Mouse (Mus musculus) small intestine, adult 2 months (tissue): ENCODE measurements around the gene Kcnk6. TPM values are rescaled to one million over a fixed set of nuclear protein-coding genes. Genes with fewer than 3 reads are reported as not detected.
A peak's percentile ranks its signal among the peaks of the same experiment; 100 is the strongest.

ENCODE experiments used
- H3K27ac ChIP-seq: fragments of 200-500 bp; 2 replicates; pipeline ENCODE4 v1.5.1; 2012; ENCODE audit warnings: low read depth, low read length, control low read depth, inconsistent platforms; ENCODE audit not compliant: insufficient read depth
- H3K27me3 ChIP-seq: fragments of 200-500 bp; 2 replicates; pipeline ENCODE4 v1.6.1; 2012; ENCODE audit warnings: mild to moderate bottlenecking, moderate library complexity, low read length, inconsistent platforms; ENCODE audit not compliant: control insufficient read depth, insufficient read depth
- H3K36me3 ChIP-seq: fragments of 200-500 bp; 2 replicates; pipeline ENCODE4 v1.6.1; 2012; ENCODE audit warnings: mild to moderate bottlenecking, low read length, control low read depth, inconsistent platforms; ENCODE audit not compliant: control insufficient read depth, insufficient read depth
- H3K4me1 ChIP-seq: fragments of 200-500 bp; 2 replicates; pipeline ENCODE4 v1.6.1; 2012; ENCODE audit warnings: low read length, inconsistent platforms, mixed read lengths; ENCODE audit not compliant: control insufficient read depth, insufficient read depth, insufficient read length
- H3K4me3 ChIP-seq: fragments of 200-500 bp; 2 replicates; pipeline ENCODE4 v1.5.1; 2012; ENCODE audit warnings: low read depth, mild to moderate bottlenecking, control low read depth, inconsistent platforms, low read length, moderate library complexity
- CTCF ChIP-seq: fragments of 200-500 bp; IDR thresholded peaks from 2 replicates; pipeline ENCODE4 v1.5.1; 2012; ENCODE audit warnings: low read depth, mild to moderate bottlenecking, control low read depth, inconsistent platforms, low read length, moderate library complexity, mixed read lengths; ENCODE audit not compliant: insufficient replicate concordance, insufficient read length; ENCODE audit errors: extremely low read depth
- POLR2A ChIP-seq: fragments of 200-500 bp; IDR thresholded peaks from 2 replicates; pipeline ENCODE4 v1.6.1; 2012; ENCODE audit warnings: low read depth, mild to moderate bottlenecking, control low read depth, inconsistent platforms, low read length, moderate library complexity
- WGBS: fragments of 180-500 bp; shearing (Covaris S2); methylation state at CpG from one replicate; pipeline ENCODE4 v1.1.7; 2018; 5-methylcytosine and 5-hydroxymethylcytosine counted together
- polyA plus RNA-seq: library from polyadenylated mRNA; depleted of rRNA; stranded (reverse); fragments of >200 nt; gene quantifications from 2 replicates; pipeline ENCODE4 v1.2.3, GENCODE M21; 2012

The Kcnk6 gene
- polyA plus RNA-seq, 1 experiment = 42.4 TPM

DNA sequence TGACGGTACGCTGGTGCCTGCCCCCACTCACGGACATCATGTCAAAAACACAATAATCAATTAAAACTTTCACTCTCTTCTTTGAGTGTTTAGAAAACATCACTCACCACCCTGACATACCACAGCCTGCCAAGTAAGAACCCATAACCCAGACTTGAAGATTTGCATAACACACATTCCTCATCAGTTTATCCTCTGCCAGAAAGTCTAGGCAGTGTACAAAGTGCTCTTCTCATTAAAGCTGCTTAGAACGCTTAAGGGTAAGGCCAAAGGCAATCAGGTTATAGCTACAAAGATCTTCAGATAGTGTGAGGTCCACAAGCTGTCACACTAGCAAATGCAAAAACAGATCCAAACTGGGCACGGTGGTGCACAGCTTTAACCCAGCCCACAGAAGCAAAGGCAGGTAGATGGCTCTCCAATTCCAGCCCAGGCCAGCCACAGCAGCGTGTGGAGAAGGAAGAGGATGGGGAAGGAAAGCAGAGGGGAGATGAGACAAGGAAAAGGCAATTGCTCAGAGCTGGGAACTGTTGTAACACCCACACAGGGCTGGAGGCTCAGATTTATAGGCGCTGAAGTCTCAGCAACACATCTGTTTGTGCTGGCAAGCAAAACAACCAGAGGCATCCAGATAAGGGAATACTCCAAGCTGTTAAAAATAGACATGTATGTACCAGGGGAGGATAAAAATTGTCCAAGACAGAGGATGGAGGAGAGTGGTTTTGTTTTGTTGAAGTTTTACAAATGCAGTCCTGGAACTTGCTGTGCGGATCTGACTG, 39.6 kb upstream of the Kcnk6 start:
- H3K4me3 ChIP-seq = no peak overlapping the region
- no peaks in the 10 kb centered on the region for H3K27me3 ChIP-seq
- 36% methylated on average over 8 of the region's 8 CpGs for WGBS
- peaks cover 39% of the 10 kb centered on the region for H3K4me1 ChIP-seq
- peaks cover 23% of the 10 kb centered on the region for H3K36me3 ChIP-seq
- TF ChIP-seq CTCF = no peak
- no peak for TF ChIP-seq POLR2A
- H3K27ac ChIP-seq = peak overlapping the region; percentile 27

DNA sequence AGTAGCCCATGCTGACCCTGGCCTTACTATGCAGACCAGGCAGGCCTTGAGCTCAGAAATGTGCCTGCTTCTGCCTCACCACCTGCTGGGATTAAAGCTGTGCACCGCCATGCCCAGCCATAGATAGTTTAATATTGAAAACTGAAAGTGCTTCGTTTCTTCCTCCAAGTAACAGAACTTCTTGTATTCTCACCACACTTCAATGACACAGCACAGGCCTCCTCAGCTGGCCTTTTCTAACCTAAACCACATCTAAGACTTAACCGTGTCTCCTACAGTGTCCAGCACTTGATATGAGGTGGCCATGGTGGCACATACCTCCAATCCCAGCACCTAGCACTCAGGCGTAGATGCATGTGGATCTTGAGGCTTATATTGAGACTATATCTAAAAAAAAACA, 38.1 kb upstream of the Kcnk6 start:
- Histone ChIP-seq H3K4me3 (no peak overlapping the region), H3K27ac (no peak overlapping the region), H3K4me1 (peaks cover 43% of the 10 kb centered on the region), H3K36me3 (peaks cover 20% of the 10 kb centered on the region), H3K27me3 (no peaks in the 10 kb centered on the region)
- TF ChIP-seq CTCF (no peak), POLR2A (no peak)
- 42% methylated on average over 4 of the region's 4 CpGs for WGBS

DNA sequence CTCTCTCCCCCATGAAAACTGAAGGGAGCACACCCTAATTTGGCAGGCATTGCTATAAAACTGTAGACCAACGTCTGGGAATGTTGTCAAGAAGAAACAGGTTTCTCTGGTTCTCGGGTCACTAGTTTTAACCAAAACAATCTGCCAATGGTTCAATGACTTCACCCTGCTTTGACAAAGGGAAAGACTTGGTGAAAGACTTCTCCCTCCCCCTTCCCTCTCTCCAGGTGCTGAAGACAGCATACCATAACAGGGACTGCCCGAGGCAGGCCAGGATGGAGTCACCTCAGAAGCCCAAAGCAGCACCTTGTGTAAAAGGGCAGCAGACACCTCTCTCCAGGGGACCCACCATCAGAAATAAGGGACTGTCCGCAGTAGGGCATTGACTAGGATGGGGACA, 34.6 kb upstream of the Kcnk6 start:
- peaks cover 23% of the 10 kb centered on the region for H3K36me3 ChIP-seq

DNA sequence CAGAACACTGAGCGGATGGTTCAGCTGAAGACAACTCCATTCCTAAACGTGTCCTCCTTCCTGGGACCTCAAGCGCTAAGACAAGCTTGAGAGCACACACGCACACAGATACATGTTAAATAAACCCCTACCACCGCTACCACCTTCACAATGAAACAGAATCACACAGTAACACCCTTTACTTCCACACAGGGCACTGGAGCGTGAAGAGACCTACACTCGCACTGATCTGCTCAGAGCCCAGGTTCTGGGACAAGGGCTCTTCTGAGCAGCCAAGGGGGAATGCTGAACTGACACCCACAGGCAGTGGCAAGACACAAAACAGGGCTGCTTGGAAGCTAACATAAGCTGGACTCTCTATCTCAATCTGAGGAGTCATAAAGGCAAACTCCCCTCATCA, 33.3 kb upstream of the Kcnk6 start:
- H3K4me1 ChIP-seq = peaks cover 43% of the 10 kb centered on the region
- 62% methylated on average over 7 of the region's 7 CpGs for WGBS
- TF ChIP-seq CTCF (no peak), POLR2A (no peak)
- H3K27me3 ChIP-seq = no peaks in the 10 kb centered on the region
- H3K27ac ChIP-seq = peak overlapping the region; percentile 10
- no peak overlapping the region for H3K4me3 ChIP-seq
- peaks cover 23% of the 10 kb centered on the region for H3K36me3 ChIP-seq

More for the DNA sequence above, 34.6 kb upstream of the Kcnk6 start:
- 36% methylated on average over 4 of the region's 4 CpGs for WGBS
- Histone ChIP-seq H3K27me3 (no peaks in the 10 kb centered on the region), H3K4me3 (no peak overlapping the region), H3K4me1 (peaks cover 51% of the 10 kb centered on the region), H3K27ac (peak overlapping the region; percentile 4; the same call in 1 of the 2 replicates)
- TF ChIP-seq CTCF (no peak), POLR2A (no peak)

GRCm38 (mm10) chr7:29263831-29264230, 31.5 kb upstream of the Kcnk6 start:
- H3K4me3 ChIP-seq = no peak overlapping the region
- H3K27ac ChIP-seq = peak overlapping the region; percentile 72
- H3K27me3 ChIP-seq = no peaks in the 10 kb centered on the region
- H3K4me1 ChIP-seq = peaks cover 37% of the 10 kb centered on the region
- no peak for TF ChIP-seq POLR2A
- no peak for TF ChIP-seq CTCF
- 23% methylated on average over 3 of the region's 3 CpGs for WGBS
- H3K36me3 ChIP-seq = peaks cover 37% of the 10 kb centered on the region

GRCm38 (mm10) chr7:29262151-29262550, 29.8 kb upstream of the Kcnk6 start:
- Histone ChIP-seq H3K36me3 (peaks cover 53% of the 10 kb centered on the region), H3K4me3 (no peak overlapping the region), H3K27me3 (no peaks in the 10 kb centered on the region), H3K27ac (peak overlapping the region; percentile 33; the same call in 1 of the 2 replicates), H3K4me1 (peaks cover 48% of the 10 kb centered on the region)
- WGBS = 67% methylated on average over 6 of the region's 6 CpGs
- TF ChIP-seq POLR2A = no peak
- TF ChIP-seq CTCF = no peak

GRCm38 (mm10) chr7:29259781-29260730, 27.7 kb upstream of the Kcnk6 start:
- H3K36me3 ChIP-seq = peaks cover 65% of the 10 kb centered on the region
- peaks cover 47% of the 10 kb centered on the region for H3K4me1 ChIP-seq
- TF ChIP-seq CTCF = no peak
- TF ChIP-seq POLR2A = no peak
- no peak overlapping the region for H3K4me3 ChIP-seq
- WGBS = 70% methylated on average over 10 of the region's 10 CpGs
- H3K27ac ChIP-seq = peak overlapping the region; percentile 28; the same call in 1 of the 2 replicates
- no peaks in the 10 kb centered on the region for H3K27me3 ChIP-seq
